Mouse (Mus musculus): ENCODE measurements around the gene Lcn2.

DNA sequence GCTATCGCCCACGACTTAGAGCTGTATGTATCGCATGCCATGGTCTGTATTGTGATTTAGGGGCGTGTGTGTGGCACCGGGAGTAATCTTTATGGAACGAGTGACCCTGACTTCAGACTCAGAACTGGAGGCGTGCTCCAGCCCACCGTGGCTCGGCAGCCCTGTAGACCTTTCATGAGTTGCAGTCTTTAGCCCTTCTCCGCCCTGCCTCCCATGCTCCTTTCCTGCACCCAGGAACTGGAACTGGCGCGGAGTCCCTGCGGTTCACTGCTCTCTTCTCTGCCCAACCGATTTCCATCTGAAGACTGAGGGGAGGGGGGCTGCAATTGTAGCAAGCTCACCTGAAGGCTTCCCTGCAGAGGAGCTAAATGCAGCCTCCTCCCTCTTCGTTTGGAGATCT, 8.6 kb upstream of the Lcn2 start:
- TF ChIP-seq CTCF (IDR thresholded peaks at IDR 0.05; ENCODE audit: low read depth, low read length) (no peak), POLR2A (IDR thresholded peaks at IDR 0.05; ENCODE audit: extremely low read depth, insufficient read depth, low read length) (no peak)

Measured in liver, adult 2 months (tissue).